Mouse (Mus musculus): ENCODE data around the gene Vmn1r37. TPM values are rescaled to one million over a fixed set of nuclear protein-coding genes. Genes with fewer than 3 reads are reported as not detected.
"Not testable (repeated sequence)": the region's sequence is repeated elsewhere in the genome, so short reads cannot be mapped to it uniquely, and the experiment has no call there.

The Vmn1r37 gene
- polyA plus RNA-seq (2015; fragmentation: Nextera tagmentation; extraction: Ambion mirVana), result not detected in 2 replicates

GRCm38 (mm10) chr6:66729082-66729481 is at the start of gene Vmn1r37:
TSS of gene Vmn1r37 (plus strand) at chr6:66729382.
- not testable (repeated sequence) for H3K27ac ChIP-seq (ENCODE audit: low read depth, low read length); H3K4me1 ChIP-seq (ENCODE audit: control insufficient read depth, insufficient read depth, low read depth, low read length); ATAC-seq; H3K27me3 ChIP-seq (replicated peaks; ENCODE audit: control insufficient read depth, insufficient read depth, low read length); H3K9ac ChIP-seq (ENCODE audit: low read depth, low read length); H3K36me3 ChIP-seq (ENCODE audit: control insufficient read depth, insufficient read depth, low read length); H3K9me3 ChIP-seq (ENCODE audit: control insufficient read depth, low read length); H3K4me2 ChIP-seq (ENCODE audit: low read length); H3K4me3 ChIP-seq (ENCODE audit: low read length)

GRCm38 (mm10) chr6:66685806-66686205 is 43.4 kb upstream of the Vmn1r37 start, which contains the start of gene Vmn1r35:
TSS of gene Vmn1r35 (minus strand) at chr6:66685906.
- no peak for ATAC-seq
- WGBS, result 89% methylated on average over 3 of the region's 3 CpGs
- no peaks in the 10 kb centered on the region for H3K27me3 ChIP-seq (replicated peaks; ENCODE audit: control insufficient read depth, insufficient read depth, low read length)

GRCm38 (mm10) chr6:66708901-66709300 is 20.3 kb upstream of the Vmn1r37 start:
- no peaks in the 10 kb centered on the region for H3K36me3 ChIP-seq (ENCODE audit: control insufficient read depth, insufficient read depth, low read length)
- ATAC-seq, result no peak

More at GRCm38 (mm10) chr6:66685806-66686205, 43.4 kb upstream of the Vmn1r37 start, which contains the start of gene Vmn1r35:
- Histone ChIP-seq H3K36me3 (ENCODE audit: control insufficient read depth, insufficient read depth, low read length) (no peaks in the 10 kb centered on the region), H3K4me1 (ENCODE audit: control insufficient read depth, insufficient read depth, low read depth, low read length) (no peaks in the 10 kb centered on the region), H3K9me3 (ENCODE audit: control insufficient read depth, low read length) (no peaks in the 10 kb centered on the region), H3K4me2 (ENCODE audit: low read length) (no peak within 1 kb of the TSS), H3K4me3 (ENCODE audit: low read length) (no peak within 1 kb of the TSS), H3K27ac (ENCODE audit: low read depth, low read length) (no peak within 1 kb of the TSS), H3K9ac (ENCODE audit: low read depth, low read length) (no peak within 1 kb of the TSS)

GRCm38 (mm10) chr6:66713854-66714253 is 15.3 kb upstream of the Vmn1r37 start:
- Histone ChIP-seq H3K4me2 (ENCODE audit: low read length) (no peak overlapping the region), H3K9me3 (ENCODE audit: control insufficient read depth, low read length) (no peaks in the 10 kb centered on the region), H3K4me3 (ENCODE audit: low read length) (no peak overlapping the region), H3K27ac (ENCODE audit: low read depth, low read length) (no peak overlapping the region), H3K4me1 (ENCODE audit: control insufficient read depth, insufficient read depth, low read depth, low read length) (no peaks in the 10 kb centered on the region), H3K9ac (ENCODE audit: low read depth, low read length) (no peak overlapping the region), H3K27me3 (replicated peaks; ENCODE audit: control insufficient read depth, insufficient read depth, low read length) (no peaks in the 10 kb centered on the region), H3K36me3 (ENCODE audit: control insufficient read depth, insufficient read depth, low read length) (no peaks in the 10 kb centered on the region)
- ATAC-seq, result no peak
- WGBS, result 81% methylated on average over 3 of the region's 3 CpGs

More at GRCm38 (mm10) chr6:66708901-66709300, 20.3 kb upstream of the Vmn1r37 start:
- H3K4me3 ChIP-seq (ENCODE audit: low read length), result no peak overlapping the region
- no peak overlapping the region for H3K4me2 ChIP-seq (ENCODE audit: low read length)
- no peaks in the 10 kb centered on the region for H3K4me1 ChIP-seq (ENCODE audit: control insufficient read depth, insufficient read depth, low read depth, low read length)
- H3K9ac ChIP-seq (ENCODE audit: low read depth, low read length), result no peak overlapping the region
- H3K9me3 ChIP-seq (ENCODE audit: control insufficient read depth, low read length), result no peaks in the 10 kb centered on the region
- H3K27ac ChIP-seq (ENCODE audit: low read depth, low read length), result no peak overlapping the region
- H3K27me3 ChIP-seq (replicated peaks; ENCODE audit: control insufficient read depth, insufficient read depth, low read length), result no peaks in the 10 kb centered on the region

- not testable (repeated sequence) for H3K36me3 ChIP-seq (ENCODE audit: control insufficient read depth, insufficient read depth, low read length); H3K9ac ChIP-seq (ENCODE audit: low read depth, low read length); ATAC-seq; H3K4me3 ChIP-seq (ENCODE audit: low read length); H3K4me2 ChIP-seq (ENCODE audit: low read length); H3K4me1 ChIP-seq (ENCODE audit: control insufficient read depth, insufficient read depth, low read depth, low read length); H3K27ac ChIP-seq (ENCODE audit: low read depth, low read length); H3K9me3 ChIP-seq (ENCODE audit: control insufficient read depth, low read length); H3K27me3 ChIP-seq (replicated peaks; ENCODE audit: control insufficient read depth, insufficient read depth, low read length)
- WGBS, result 79% methylated on average over 2 of the region's 2 CpGs
Observed at GRCm38 (mm10) chr6:66719068-66719467, 10.1 kb upstream of the Vmn1r37 start, which contains the start of gene Vmn1r36. TSS of gene Vmn1r36 (minus strand) at chr6:66719168.

GRCm38 (mm10) chr6:66782527-66782926 is 53.3 kb downstream of the Vmn1r37 start, which contains the start of gene Vmn1r38:
TSS of gene Vmn1r38 (minus strand) at chr6:66782627.
- H3K4me1 ChIP-seq (ENCODE audit: control insufficient read depth, insufficient read depth, low read depth, low read length); H3K27ac ChIP-seq (ENCODE audit: low read depth, low read length): not testable (repeated sequence)

More at GRCm38 (mm10) chr6:66782527-66782926, 53.3 kb downstream of the Vmn1r37 start, which contains the start of gene Vmn1r38:
- not testable (repeated sequence) for H3K9me3 ChIP-seq (ENCODE audit: control insufficient read depth, low read length); H3K4me2 ChIP-seq (ENCODE audit: low read length); H3K27me3 ChIP-seq (replicated peaks; ENCODE audit: control insufficient read depth, insufficient read depth, low read length); ATAC-seq; H3K9ac ChIP-seq (ENCODE audit: low read depth, low read length); H3K4me3 ChIP-seq (ENCODE audit: low read length); H3K36me3 ChIP-seq (ENCODE audit: control insufficient read depth, insufficient read depth, low read length)

Other genes starting within 250 kb of the Vmn1r37 start
- 19.8 and 19.9 TPM in 2 replicates for gene Mad2l1, start 194.0 kb upstream of the Vmn1r37 start, polyA plus RNA-seq (2015; fragmentation: Nextera tagmentation; extraction: Ambion mirVana)
- 0.05 and 0.08 TPM in 2 replicates for gene Vmn1r32, start 169.3 kb upstream of the Vmn1r37 start, polyA plus RNA-seq (2015; fragmentation: Nextera tagmentation; extraction: Ambion mirVana)
- not detected in 2 replicates for gene Vmn1r33, start 111.1 kb upstream of the Vmn1r37 start, polyA plus RNA-seq (2015; fragmentation: Nextera tagmentation; extraction: Ambion mirVana)
- gene Vmn1r34, start 85.5 kb upstream of the Vmn1r37 start, polyA plus RNA-seq (2015; fragmentation: Nextera tagmentation; extraction: Ambion mirVana), result not detected in 2 replicates
- gene Vmn1r35, start 43.5 kb upstream of the Vmn1r37 start, polyA plus RNA-seq (2015; fragmentation: Nextera tagmentation; extraction: Ambion mirVana), result not detected in 2 replicates
- not detected in 2 replicates for gene Vmn1r36, start 10.2 kb upstream of the Vmn1r37 start, polyA plus RNA-seq (2015; fragmentation: Nextera tagmentation; extraction: Ambion mirVana)
- gene Vmn1r38, start 53.2 kb downstream of the Vmn1r37 start, polyA plus RNA-seq (2015; fragmentation: Nextera tagmentation; extraction: Ambion mirVana), result not detected in 2 replicates
- not detected in 2 replicates for gene Vmn1r39, start 81.2 kb downstream of the Vmn1r37 start, polyA plus RNA-seq (2015; fragmentation: Nextera tagmentation; extraction: Ambion mirVana)
- gene Gng12, start 167.0 kb downstream of the Vmn1r37 start, polyA plus RNA-seq (2015; fragmentation: Nextera tagmentation; extraction: Ambion mirVana), result 70.0 and 76.9 TPM in 2 replicates

Data from hindbrain, embryonic 16.5 days (tissue).